In genomic region chr1:134405509-134406413, GRCm38 (mm10) we compare ENCODE assay signal across 8 mouse cellular contexts. TPM values are rescaled to one million over a fixed set of nuclear protein-coding genes. Genes with fewer than 3 reads are reported as not detected.
DNase-seq lines count a peak whose midpoint lies in the region; ATAC-seq and TF ChIP-seq lines count a peak whose summit lies in the region.

TSS of gene Cyb5r1 (plus strand) at chr1:134405559.

- 2% methylated on average over 43 of the region's 43 CpGs for WGBS in forebrain, embryonic 13.5 days
- WGBS in heart, postnatal 0 days: under 1% methylated on average over 43 of the region's 43 CpGs
- under 1% methylated on average over 41 of the region's 43 CpGs for WGBS in liver, embryonic 16.5 days (ENCODE audit: insufficient replicate concordance)
- WGBS in neural tube, embryonic 13.5 days: 2% methylated on average over 43 of the region's 43 CpGs

- H3K36me3 ChIP-seq in ES-Bruce4 (ENCODE audit: control insufficient read depth, insufficient read depth, low read length, poor library complexity, severe bottlenecking): peaks cover 39% of the 10 kb centered on the region
- H3K36me3 ChIP-seq in forebrain, embryonic 13.5 days (ENCODE audit: poor library complexity, severe bottlenecking): peaks cover 30% of the 10 kb centered on the region
- peaks cover 34% of the 10 kb centered on the region for H3K36me3 ChIP-seq in heart, postnatal 0 days (replicated peaks; ENCODE audit: control insufficient read depth, insufficient read depth, low read length)
- H3K36me3 ChIP-seq in liver, embryonic 16.5 days (ENCODE audit: control insufficient read depth, insufficient read depth): peaks cover 19% of the 10 kb centered on the region
- peaks cover 29% of the 10 kb centered on the region for H3K36me3 ChIP-seq in neural tube, embryonic 13.5 days
- no peaks in the 10 kb centered on the region for H3K36me3 ChIP-seq in testis, adult 2 months (ENCODE audit: control insufficient read depth, insufficient read depth, low read length)

- DNase-seq in cerebellum, adult 11 months: peak; percentile 57
- peak; percentile 73 for DNase-seq in heart, postnatal 0 days (ENCODE audit: low spot score)
- DNase-seq in kidney, postnatal 4 days: peak; percentile 85 to 90

- no peak for TF ChIP-seq CTCF in ES-Bruce4 (IDR thresholded peaks at IDR 0.05; ENCODE audit: low read depth, low read length)
- TF ChIP-seq CTCF in heart, postnatal 0 days (IDR thresholded peaks at IDR 0.05; ENCODE audit: low read depth): no peak
- 0 out of 2 replicates have a peak, but pooled peaks have one; percentile 2 for TF ChIP-seq CTCF in testis, adult 2 months (IDR thresholded peaks at IDR 0.05; ENCODE audit: control insufficient read depth, insufficient read depth, insufficient replicate concordance, low read depth, low read length)

- H3K4me1 ChIP-seq in ES-Bruce4 (ENCODE audit: control insufficient read depth, insufficient read depth, low read length): no peaks in the 10 kb centered on the region
- H3K4me1 ChIP-seq in forebrain, embryonic 13.5 days: peaks cover 8% of the 10 kb centered on the region
- H3K4me1 ChIP-seq in heart, postnatal 0 days (ENCODE audit: control insufficient read depth, insufficient read depth): no peaks in the 10 kb centered on the region
- peaks cover 10% of the 10 kb centered on the region for H3K4me1 ChIP-seq in liver, embryonic 16.5 days (ENCODE audit: control insufficient read depth, low read depth, low read length)
- H3K4me1 ChIP-seq in neural tube, embryonic 13.5 days (replicated peaks): peaks cover 10% of the 10 kb centered on the region
- peaks cover 4% of the 10 kb centered on the region for H3K4me1 ChIP-seq in testis, adult 2 months (ENCODE audit: control insufficient read depth, insufficient read depth, low read length)

- peak within 1 kb of the TSS; percentile 84 for H3K4me3 ChIP-seq in ES-Bruce4 (ENCODE audit: low read depth, low read length)
- peak within 1 kb of the TSS; percentile 82 for H3K4me3 ChIP-seq in forebrain, embryonic 13.5 days
- peak within 1 kb of the TSS; percentile 80 for H3K4me3 ChIP-seq in heart, postnatal 0 days (ENCODE audit: low read depth, low read length)
- peak within 1 kb of the TSS; percentile 80 for H3K4me3 ChIP-seq in liver, embryonic 16.5 days (ENCODE audit: low read depth, low read length)
- peak within 1 kb of the TSS; percentile 60 for H3K4me3 ChIP-seq in neural tube, embryonic 13.5 days
- peak within 1 kb of the TSS; percentile 92 for H3K4me3 ChIP-seq in testis, adult 2 months (ENCODE audit: control insufficient read depth, low read depth, low read length)

- H3K9me3 ChIP-seq in ES-Bruce4 (replicated peaks; ENCODE audit: control insufficient read depth, insufficient read depth, low read length, poor library complexity, severe bottlenecking): peaks cover 3% of the 10 kb centered on the region; the same call in 1 of the 2 replicates
- no peaks in the 10 kb centered on the region for H3K9me3 ChIP-seq in forebrain, embryonic 13.5 days (replicated peaks)
- no peaks in the 10 kb centered on the region for H3K9me3 ChIP-seq in heart, postnatal 0 days (replicated peaks; ENCODE audit: control insufficient read depth, low read length)
- H3K9me3 ChIP-seq in liver, embryonic 16.5 days (replicated peaks; ENCODE audit: control insufficient read depth, low read length): no peaks in the 10 kb centered on the region
- H3K9me3 ChIP-seq in neural tube, embryonic 13.5 days: no peaks in the 10 kb centered on the region

- TF ChIP-seq POLR2A in ES-Bruce4 (IDR thresholded peaks at IDR 0.05; ENCODE audit: insufficient read depth, low read length): peak; percentile 73
- peak; percentile 55; the same call in 1 of the 2 replicates for TF ChIP-seq POLR2A in testis, adult 2 months (IDR thresholded peaks at IDR 0.05; ENCODE audit: control insufficient read depth, low read depth, low read length)

- no peaks in the 10 kb centered on the region for H3K27me3 ChIP-seq in ES-Bruce4 (ENCODE audit: control insufficient read depth, insufficient read depth, low read length, poor library complexity, severe bottlenecking)
- no peaks in the 10 kb centered on the region for H3K27me3 ChIP-seq in forebrain, embryonic 13.5 days
- H3K27me3 ChIP-seq in heart, postnatal 0 days (ENCODE audit: control insufficient read depth, insufficient read depth, low read length): no peaks in the 10 kb centered on the region
- H3K27me3 ChIP-seq in liver, embryonic 16.5 days (ENCODE audit: control insufficient read depth, insufficient read depth, low read depth, low read length): no peaks in the 10 kb centered on the region
- H3K27me3 ChIP-seq in neural tube, embryonic 13.5 days: no peaks in the 10 kb centered on the region
- no peaks in the 10 kb centered on the region for H3K27me3 ChIP-seq in testis, adult 2 months (ENCODE audit: control insufficient read depth, insufficient read depth, low read length)

- peak; percentile 71; the same call in 1 of the 2 replicates for TF ChIP-seq EP300 in ES-Bruce4 (IDR thresholded peaks at IDR 0.05; ENCODE audit: insufficient read depth, low read depth, low read length)
- TF ChIP-seq EP300 in heart, postnatal 0 days (IDR thresholded peaks at IDR 0.05; ENCODE audit: low read depth): no peak

- H3K9ac ChIP-seq in ES-Bruce4 (ENCODE audit: low read depth, poor library complexity, severe bottlenecking): peak within 1 kb of the TSS; percentile 69
- peak within 1 kb of the TSS; percentile 80 for H3K9ac ChIP-seq in forebrain, embryonic 13.5 days
- peak within 1 kb of the TSS; percentile 77 for H3K9ac ChIP-seq in heart, postnatal 0 days (replicated peaks; ENCODE audit: low read depth, low read length)
- H3K9ac ChIP-seq in liver, embryonic 16.5 days (ENCODE audit: low read depth, low read length): peak within 1 kb of the TSS; percentile 79
- H3K9ac ChIP-seq in neural tube, embryonic 13.5 days: peak within 1 kb of the TSS; percentile 75

- peak; percentile 98 for ATAC-seq in forebrain, embryonic 13.5 days
- peak; percentile 98 for ATAC-seq in heart, postnatal 0 days (ENCODE audit: insufficient read depth, low read depth)
- ATAC-seq in liver, embryonic 16.5 days (ENCODE audit: low read depth): peak; percentile 99
- ATAC-seq in neural tube, embryonic 13.5 days (ENCODE audit: low read depth): peak; percentile 98

- H3K4me2 ChIP-seq in forebrain, embryonic 13.5 days: peak within 1 kb of the TSS; percentile 91
- peak within 1 kb of the TSS; percentile 92 for H3K4me2 ChIP-seq in heart, postnatal 0 days (ENCODE audit: low read depth, low read length)
- peak within 1 kb of the TSS; percentile 79 for H3K4me2 ChIP-seq in liver, embryonic 16.5 days (ENCODE audit: low read depth, low read length)
- peak within 1 kb of the TSS; percentile 72 for H3K4me2 ChIP-seq in neural tube, embryonic 13.5 days

- H3K27ac ChIP-seq in ES-Bruce4 (ENCODE audit: insufficient read depth, low read length): peak within 1 kb of the TSS; percentile 83
- H3K27ac ChIP-seq in forebrain, embryonic 13.5 days: no peak within 1 kb of the TSS
- H3K27ac ChIP-seq in heart, postnatal 0 days (ENCODE audit: low read depth): peak within 1 kb of the TSS; percentile 78
- H3K27ac ChIP-seq in liver, embryonic 16.5 days (ENCODE audit: low read length): peak within 1 kb of the TSS; percentile 78
- H3K27ac ChIP-seq in neural tube, embryonic 13.5 days (replicated peaks): peak within 1 kb of the TSS; percentile 10; the same call in 1 of the 2 replicates
- peak within 1 kb of the TSS; percentile 86 for H3K27ac ChIP-seq in testis, adult 2 months (ENCODE audit: control insufficient read depth, insufficient read depth, low read depth, low read length)

RNA-seq across cellular contexts. Expression of gene Cyb5r1, which starts in this region (rescaled TPM):
- 70.8 and 81.3 TPM in 2 replicates for polyA plus RNA-seq in ES-Bruce4 (2011; ENCODE audit: insufficient read depth, insufficient read length, low read depth, missing spikeins)
- 20.3 and 20.5 TPM in 2 replicates for polyA plus RNA-seq in forebrain, embryonic 13.5 days (2015; fragmentation: Nextera tagmentation; extraction: Ambion mirVana)
- 34.4 and 40.0 TPM in 2 replicates for total RNA-seq in heart, postnatal 0 days (2014; rRNA removed; ENCODE audit: low replicate concordance)
- polyA plus RNA-seq in heart, postnatal 0 days (2015; fragmentation: Nextera tagmentation; extraction: Ambion mirVana): 32.9 and 33.9 TPM in 2 replicates
- 18.3 and 19.2 TPM in 2 replicates for polyA plus RNA-seq in liver, embryonic 16.5 days (2015; fragmentation: Nextera tagmentation; extraction: Ambion mirVana)
- polyA plus RNA-seq in neural tube, embryonic 13.5 days (2015; fragmentation: Nextera tagmentation; extraction: Ambion mirVana): 24.7 and 25.4 TPM in 2 replicates
- 30.4 and 40.5 TPM in 2 replicates for polyA plus RNA-seq in testis, adult 2 months (2012; rRNA removed)
